Mouse (Mus musculus): ENCODE measurements around the gene Ubash3b. TPM values are rescaled to one million over a fixed set of nuclear protein-coding genes. Genes with fewer than 3 reads are reported as not detected.

Gene Ubash3b
- polyA plus RNA-seq, 1 experiment, result 2.9 TPM

DNA sequence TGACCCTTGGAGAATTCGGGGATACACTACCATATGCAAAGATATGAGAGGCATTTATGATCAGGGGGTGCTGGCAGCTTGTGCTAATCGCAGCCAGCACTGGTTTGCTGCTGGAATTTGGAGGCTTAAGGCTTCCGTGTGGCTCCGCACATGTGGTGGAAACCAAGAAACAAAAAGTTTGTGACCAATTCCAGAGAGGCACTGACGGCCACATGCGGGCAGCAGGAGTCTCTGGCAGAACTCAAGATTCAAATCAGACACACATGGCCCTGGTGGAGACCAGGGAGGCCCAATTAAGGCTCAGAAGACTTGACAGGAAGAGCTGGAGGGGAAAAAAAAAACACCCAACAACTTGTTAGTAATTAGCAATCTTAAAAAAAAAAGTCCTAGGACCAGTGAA is 63.4 kb downstream of the Ubash3b start:
- TF ChIP-seq CTCF (IDR thresholded peaks at IDR 0.05; ENCODE audit: low read depth, low read length), result no peak
- no peak for TF ChIP-seq EP300 (IDR thresholded peaks at IDR 0.05; ENCODE audit: insufficient read depth, low read depth, low read length)
- TF ChIP-seq POLR2A (IDR thresholded peaks at IDR 0.05; ENCODE audit: insufficient read depth, low read length), result no peak
- Histone ChIP-seq H3K9me3 (replicated peaks; ENCODE audit: control insufficient read depth, insufficient read depth, low read length, poor library complexity, severe bottlenecking) (no peaks in the 10 kb centered on the region), H3K9ac (ENCODE audit: low read depth, poor library complexity, severe bottlenecking) (no peak overlapping the region), H3K4me1 (ENCODE audit: control insufficient read depth, insufficient read depth, low read length) (no peaks in the 10 kb centered on the region), H3K27me3 (ENCODE audit: control insufficient read depth, insufficient read depth, low read length, poor library complexity, severe bottlenecking) (no peaks in the 10 kb centered on the region), H3K36me3 (ENCODE audit: control insufficient read depth, insufficient read depth, low read length, poor library complexity, severe bottlenecking) (no peaks in the 10 kb centered on the region), H3K27ac (ENCODE audit: insufficient read depth, low read length) (no peak overlapping the region), H3K4me3 (ENCODE audit: low read depth, low read length) (no peak overlapping the region)

DNA sequence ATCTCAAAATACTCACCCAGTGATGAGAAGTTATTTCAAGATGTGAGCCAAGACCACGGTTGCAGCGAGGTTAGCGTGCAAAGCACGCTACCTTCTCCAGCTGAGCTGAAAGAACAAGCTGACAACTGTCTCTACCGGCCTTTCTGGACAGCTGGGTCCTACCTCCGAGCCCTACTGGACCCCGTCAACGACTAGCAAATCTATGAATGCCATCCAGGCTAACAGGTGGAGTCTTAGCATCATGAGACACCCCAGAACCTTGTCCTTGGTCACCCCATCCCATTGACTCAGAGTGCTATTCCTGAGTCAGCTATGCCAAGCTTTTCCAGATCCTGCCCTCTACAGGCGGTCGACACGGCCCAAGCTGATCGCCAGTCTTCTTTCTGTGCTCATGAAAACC is 69.5 kb downstream of the Ubash3b start:
- Histone ChIP-seq H3K9ac (ENCODE audit: low read depth, poor library complexity, severe bottlenecking) (no peak overlapping the region), H3K9me3 (replicated peaks; ENCODE audit: control insufficient read depth, insufficient read depth, low read length, poor library complexity, severe bottlenecking) (no peaks in the 10 kb centered on the region), H3K4me3 (ENCODE audit: low read depth, low read length) (no peak overlapping the region), H3K27me3 (ENCODE audit: control insufficient read depth, insufficient read depth, low read length, poor library complexity, severe bottlenecking) (no peaks in the 10 kb centered on the region), H3K4me1 (ENCODE audit: control insufficient read depth, insufficient read depth, low read length) (no peaks in the 10 kb centered on the region), H3K36me3 (ENCODE audit: control insufficient read depth, insufficient read depth, low read length, poor library complexity, severe bottlenecking) (no peaks in the 10 kb centered on the region), H3K27ac (ENCODE audit: insufficient read depth, low read length) (no peak overlapping the region)
- no peak for TF ChIP-seq POLR2A (IDR thresholded peaks at IDR 0.05; ENCODE audit: insufficient read depth, low read length)
- no peak for TF ChIP-seq EP300 (IDR thresholded peaks at IDR 0.05; ENCODE audit: insufficient read depth, low read depth, low read length)

DNA sequence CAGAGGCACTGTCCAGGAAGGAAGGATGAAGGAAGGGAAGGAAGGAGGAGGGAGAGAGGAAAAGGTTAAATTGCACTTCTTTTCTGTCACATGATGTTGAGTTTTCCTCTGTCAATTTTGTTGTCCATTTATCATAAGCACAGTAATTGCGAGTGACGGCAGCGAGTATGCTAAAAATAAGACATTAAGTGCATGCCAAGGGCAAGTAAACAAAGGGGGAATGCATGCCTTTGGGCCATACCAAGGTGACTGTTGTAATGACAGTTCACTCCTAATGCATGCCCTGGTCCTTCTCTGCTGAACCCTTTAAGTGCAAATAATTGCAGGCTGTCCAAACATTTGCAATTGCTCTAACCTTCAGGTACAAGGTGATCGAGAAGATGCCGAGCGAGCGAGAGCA is 70.3 kb downstream of the Ubash3b start:
- H3K27ac ChIP-seq (ENCODE audit: insufficient read depth, low read length), result no peak overlapping the region
- no peaks in the 10 kb centered on the region for H3K9me3 ChIP-seq (replicated peaks; ENCODE audit: control insufficient read depth, insufficient read depth, low read length, poor library complexity, severe bottlenecking)
- no peaks in the 10 kb centered on the region for H3K4me1 ChIP-seq (ENCODE audit: control insufficient read depth, insufficient read depth, low read length)
- no peaks in the 10 kb centered on the region for H3K27me3 ChIP-seq (ENCODE audit: control insufficient read depth, insufficient read depth, low read length, poor library complexity, severe bottlenecking)
- no peaks in the 10 kb centered on the region for H3K36me3 ChIP-seq (ENCODE audit: control insufficient read depth, insufficient read depth, low read length, poor library complexity, severe bottlenecking)
- no peak overlapping the region for H3K9ac ChIP-seq (ENCODE audit: low read depth, poor library complexity, severe bottlenecking)
- TF ChIP-seq POLR2A (IDR thresholded peaks at IDR 0.05; ENCODE audit: insufficient read depth, low read length), result no peak
- TF ChIP-seq CTCF (IDR thresholded peaks at IDR 0.05; ENCODE audit: low read depth, low read length), result no peak
- TF ChIP-seq EP300 (IDR thresholded peaks at IDR 0.05; ENCODE audit: insufficient read depth, low read depth, low read length), result no peak
- H3K4me3 ChIP-seq (ENCODE audit: low read depth, low read length), result no peak overlapping the region

DNA sequence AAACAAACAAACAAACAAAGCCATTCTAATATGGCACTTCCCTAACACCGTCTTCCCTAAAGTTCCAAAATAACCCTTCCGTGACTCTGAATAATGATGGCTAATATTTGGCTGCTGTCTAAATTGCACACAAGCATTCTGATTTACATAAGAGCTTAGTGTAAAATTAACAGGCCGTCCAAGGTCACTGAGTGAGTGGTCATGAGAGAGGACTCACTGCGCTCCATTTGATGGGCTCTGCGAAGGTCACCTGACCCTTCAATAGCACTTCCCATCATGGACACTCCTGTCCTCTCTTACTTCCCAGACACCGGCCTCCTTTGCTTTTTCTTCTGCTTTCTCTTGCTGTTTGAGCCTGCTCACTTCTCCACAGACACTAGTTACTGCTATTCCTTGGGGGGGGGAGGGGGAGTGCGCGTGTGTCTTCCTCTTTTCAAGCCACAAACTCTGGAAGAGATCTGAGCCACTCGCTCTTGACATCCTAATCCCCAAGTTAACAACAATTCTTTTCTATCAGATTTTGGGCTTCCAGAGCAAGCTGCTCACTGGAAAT is 73.6 kb downstream of the Ubash3b start:
- no peaks in the 10 kb centered on the region for H3K4me1 ChIP-seq (ENCODE audit: control insufficient read depth, insufficient read depth, low read length)
- H3K9ac ChIP-seq (ENCODE audit: low read depth, poor library complexity, severe bottlenecking), result no peak overlapping the region
- H3K27ac ChIP-seq (ENCODE audit: insufficient read depth, low read length), result no peak overlapping the region
- TF ChIP-seq CTCF (IDR thresholded peaks at IDR 0.05; ENCODE audit: low read depth, low read length) (no peak), EP300 (IDR thresholded peaks at IDR 0.05; ENCODE audit: insufficient read depth, low read depth, low read length) (no peak), POLR2A (IDR thresholded peaks at IDR 0.05; ENCODE audit: insufficient read depth, low read length) (no peak)
- no peaks in the 10 kb centered on the region for H3K27me3 ChIP-seq (ENCODE audit: control insufficient read depth, insufficient read depth, low read length, poor library complexity, severe bottlenecking)
- no peaks in the 10 kb centered on the region for H3K9me3 ChIP-seq (replicated peaks; ENCODE audit: control insufficient read depth, insufficient read depth, low read length, poor library complexity, severe bottlenecking)
- no peak overlapping the region for H3K4me3 ChIP-seq (ENCODE audit: low read depth, low read length)
- no peaks in the 10 kb centered on the region for H3K36me3 ChIP-seq (ENCODE audit: control insufficient read depth, insufficient read depth, low read length, poor library complexity, severe bottlenecking)

DNA sequence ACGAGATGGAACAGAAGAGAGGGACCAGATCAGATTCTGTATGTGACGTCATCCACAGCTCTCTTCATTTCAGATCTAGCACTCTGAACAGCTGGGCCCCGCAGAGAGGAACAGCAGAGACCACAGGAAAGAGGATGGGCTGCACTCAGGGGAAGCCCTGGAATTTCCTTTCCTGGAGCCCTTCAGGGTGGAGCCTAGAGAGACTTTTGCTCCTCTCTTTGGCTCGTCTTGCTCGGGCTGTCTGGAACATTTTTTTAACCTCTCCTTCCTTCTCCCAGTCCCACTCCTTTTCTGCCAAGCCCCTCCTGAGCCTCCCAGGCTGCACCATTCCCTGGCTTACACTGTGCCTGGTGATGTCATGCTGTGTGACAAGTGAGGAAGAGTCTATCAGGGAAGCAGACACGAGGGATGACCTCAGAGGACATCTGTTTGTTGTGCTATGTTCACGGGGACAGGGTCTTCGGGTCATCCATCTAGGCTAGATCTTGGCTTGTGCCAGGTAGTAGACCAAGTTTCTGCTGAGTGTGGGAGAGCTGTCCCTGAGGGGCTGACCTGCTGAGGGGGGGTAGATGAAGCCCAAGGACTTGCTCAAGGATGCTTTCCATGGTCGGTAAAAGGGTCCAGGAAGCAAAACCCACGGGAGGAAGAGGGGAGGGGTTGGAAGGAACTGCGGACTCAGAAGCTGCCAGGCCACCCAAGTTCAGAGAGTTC is 77.2 kb downstream of the Ubash3b start:
- H3K36me3 ChIP-seq (ENCODE audit: control insufficient read depth, insufficient read depth, low read length, poor library complexity, severe bottlenecking), result no peaks in the 10 kb centered on the region
- H3K9ac ChIP-seq (ENCODE audit: low read depth, poor library complexity, severe bottlenecking), result no peak overlapping the region
- H3K27me3 ChIP-seq (ENCODE audit: control insufficient read depth, insufficient read depth, low read length, poor library complexity, severe bottlenecking), result no peaks in the 10 kb centered on the region
- TF ChIP-seq POLR2A (IDR thresholded peaks at IDR 0.05; ENCODE audit: insufficient read depth, low read length) (no peak), CTCF (IDR thresholded peaks at IDR 0.05; ENCODE audit: low read depth, low read length) (no peak), EP300 (IDR thresholded peaks at IDR 0.05; ENCODE audit: insufficient read depth, low read depth, low read length) (no peak)
- H3K9me3 ChIP-seq (replicated peaks; ENCODE audit: control insufficient read depth, insufficient read depth, low read length, poor library complexity, severe bottlenecking), result no peaks in the 10 kb centered on the region
- no peaks in the 10 kb centered on the region for H3K4me1 ChIP-seq (ENCODE audit: control insufficient read depth, insufficient read depth, low read length)
- H3K27ac ChIP-seq (ENCODE audit: insufficient read depth, low read length), result no peak overlapping the region
- no peak overlapping the region for H3K4me3 ChIP-seq (ENCODE audit: low read depth, low read length)

DNA sequence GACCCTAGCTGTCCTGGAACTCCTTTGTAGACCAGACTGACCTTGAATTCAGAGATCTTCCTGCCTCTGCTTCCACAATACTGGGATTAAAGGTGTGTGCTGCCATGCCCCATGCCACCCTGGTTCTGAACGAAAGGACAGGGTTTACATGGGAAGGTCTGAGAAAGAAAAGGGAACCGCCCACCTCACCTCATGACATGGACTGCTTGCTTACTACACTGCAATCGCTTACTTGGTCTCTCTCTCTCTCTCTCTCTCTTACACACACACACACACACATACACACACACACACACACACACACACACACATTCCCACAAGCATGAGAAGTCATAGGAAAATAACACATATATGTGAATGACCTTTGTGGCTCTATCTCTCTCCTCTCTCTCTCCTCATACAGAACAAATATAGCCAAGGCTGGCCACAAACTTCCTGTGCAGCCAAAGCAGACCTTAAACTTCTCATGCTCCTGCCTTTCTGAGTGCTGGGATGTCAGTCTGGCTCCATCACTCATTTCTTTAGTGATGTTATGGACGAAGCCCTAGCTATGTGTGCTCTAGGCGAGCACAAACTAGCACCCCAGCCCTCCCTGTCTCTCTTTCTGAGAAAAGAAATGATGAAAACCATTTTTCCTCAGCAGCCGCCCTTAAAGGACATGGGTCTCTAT is 78.0 kb downstream of the Ubash3b start:
- TF ChIP-seq CTCF (IDR thresholded peaks at IDR 0.05; ENCODE audit: low read depth, low read length), result no peak
- no peak for TF ChIP-seq EP300 (IDR thresholded peaks at IDR 0.05; ENCODE audit: insufficient read depth, low read depth, low read length)
- no peak for TF ChIP-seq POLR2A (IDR thresholded peaks at IDR 0.05; ENCODE audit: insufficient read depth, low read length)
- no peaks in the 10 kb centered on the region for H3K36me3 ChIP-seq (ENCODE audit: control insufficient read depth, insufficient read depth, low read length, poor library complexity, severe bottlenecking)
- no peak overlapping the region for H3K4me3 ChIP-seq (ENCODE audit: low read depth, low read length)
- no peaks in the 10 kb centered on the region for H3K9me3 ChIP-seq (replicated peaks; ENCODE audit: control insufficient read depth, insufficient read depth, low read length, poor library complexity, severe bottlenecking)
- no peak overlapping the region for H3K9ac ChIP-seq (ENCODE audit: low read depth, poor library complexity, severe bottlenecking)
- H3K27ac ChIP-seq (ENCODE audit: insufficient read depth, low read length), result no peak overlapping the region
- no peaks in the 10 kb centered on the region for H3K4me1 ChIP-seq (ENCODE audit: control insufficient read depth, insufficient read depth, low read length)
- no peaks in the 10 kb centered on the region for H3K27me3 ChIP-seq (ENCODE audit: control insufficient read depth, insufficient read depth, low read length, poor library complexity, severe bottlenecking)
